Mouse (Mus musculus) midbrain, postnatal 0 days (tissue): ENCODE measurements at regions not wholly inside any gene's neighbourhood (a gene's known extent, or its start where the extent isn't known, plus 50 kb on each side); places are given as distances from the start of the nearest gene placed in this dataset.

ENCODE experiments used
- ATAC-seq: fragments of 200-750 bp; cut with Nextera tagmentation; 2 replicates; pipeline ENCODE4 v1.8.0; 2017; ENCODE audit warnings: moderate number of reproducible peaks, mild to moderate bottlenecking, moderate TSS enrichment, moderate library complexity; ENCODE audit not compliant: low FRiP score
- DNase-seq: peaks from one replicate; pipeline ENCODE4 v3.0.0-alpha.2; 2015; ENCODE audit warnings: low spot score
- H3K27ac ChIP-seq: fragments of 300-500 bp; sonication (generic); 2 replicates; pipeline ENCODE4 v1.5.1; 2014; ENCODE audit warnings: low read depth, mild to moderate bottlenecking, low read length, mixed read lengths
- H3K27me3 ChIP-seq: fragments of 300-500 bp; sonication (generic); 2 replicates; pipeline ENCODE4 v1.6.1; 2014; ENCODE audit warnings: low read length, control low read depth, mixed read lengths; ENCODE audit not compliant: insufficient read depth
- H3K36me3 ChIP-seq: fragments of 300-500 bp; sonication (generic); 2 replicates; pipeline ENCODE4 v1.6.1; 2014; ENCODE audit warnings: low read length, control low read depth, mixed read lengths; ENCODE audit not compliant: insufficient read depth
- H3K4me1 ChIP-seq: fragments of 300-500 bp; sonication (generic); 2 replicates; pipeline ENCODE4 v1.6.1; 2014; ENCODE audit warnings: mild to moderate bottlenecking, control low read depth, antibody characterized with exemption, low read length, mixed read lengths; ENCODE audit not compliant: insufficient read depth
- H3K4me2 ChIP-seq: fragments of 300-500 bp; sonication (generic); 2 replicates; pipeline ENCODE4 v1.6.1; 2014; ENCODE audit warnings: low read depth, mild to moderate bottlenecking, low read length, mixed read lengths; ENCODE audit not compliant: poor library complexity, severe bottlenecking
- H3K4me3 ChIP-seq: fragments of 300-500 bp; sonication (generic); 2 replicates; pipeline ENCODE4 v1.5.1; 2014; ENCODE audit warnings: low read depth, mild to moderate bottlenecking, low read length, moderate library complexity
- H3K9ac ChIP-seq: fragments of 300-500 bp; sonication (generic); replicated peaks from 2 replicates; pipeline ENCODE4 v1.6.1; 2014; ENCODE audit warnings: mild to moderate bottlenecking, low read length, moderate library complexity, mixed read lengths; ENCODE audit not compliant: poor library complexity, severe bottlenecking
- H3K9me3 ChIP-seq: fragments of 300-500 bp; sonication (generic); 2 replicates; pipeline ENCODE4 v1.6.1; 2016; ENCODE audit warnings: low read length, control low read depth
- CTCF ChIP-seq: IDR thresholded peaks from 2 replicates; pipeline ENCODE4 v1.5.1; 2016; ENCODE audit warnings: antibody characterized with exemption, mild to moderate bottlenecking
- WGBS: fragments of 180-500 bp; shearing (Covaris S2); extraction: QIAGEN DNeasy Blood & Tissue Kit; methylation state at CpG from one replicate; pipeline ENCODE4 v1.1.7; 2014; 5-methylcytosine and 5-hydroxymethylcytosine counted together

- no peak for ATAC-seq
- Histone ChIP-seq H3K4me1 (no peaks in the 10 kb centered on the region), H3K27ac (no peak overlapping the region), H3K9me3 (no peaks in the 10 kb centered on the region), H3K4me2 (no peak overlapping the region), H3K27me3 (no peaks in the 10 kb centered on the region), H3K36me3 (no peaks in the 10 kb centered on the region), H3K9ac (no peak overlapping the region), H3K4me3 (no peak overlapping the region)
- 89% methylated on average over 2 of the region's 2 CpGs for WGBS
- no peak for DNase-seq
- TF ChIP-seq CTCF = no peak
These were observed 115.8 kb downstream of the Lnpk start for GRCm38 (mm10) chr2:74463407-74463806.

- no peaks in the 10 kb centered on the region for H3K36me3 ChIP-seq
- no peak overlapping the region for H3K9ac ChIP-seq
- H3K27me3 ChIP-seq = no peaks in the 10 kb centered on the region
- ATAC-seq (no peak), DNase-seq (no peak)
- H3K9me3 ChIP-seq = no peaks in the 10 kb centered on the region
- H3K4me3 ChIP-seq = no peak overlapping the region
- H3K4me1 ChIP-seq = no peaks in the 10 kb centered on the region
- no peak overlapping the region for H3K4me2 ChIP-seq
- H3K27ac ChIP-seq = no peak overlapping the region
- WGBS = 66% methylated on average over 11 of the region's 11 CpGs
- TF ChIP-seq CTCF = no peak
These were observed 117.9 kb downstream of the Lnpk start for GRCm38 (mm10) chr2:74461211-74461844.

GRCm38 (mm10) chr2:74454431-74454830 lies 124.8 kb downstream of the Lnpk start:
- H3K9me3 ChIP-seq = no peaks in the 10 kb centered on the region
- 85% methylated on average over 4 of the region's 4 CpGs for WGBS
- ATAC-seq (no peak), DNase-seq (no peak)
- no peak for TF ChIP-seq CTCF
- no peak overlapping the region for H3K4me2 ChIP-seq
- H3K4me1 ChIP-seq = peaks cover 9% of the 10 kb centered on the region; the same call in 1 of the 2 replicates
- no peaks in the 10 kb centered on the region for H3K27me3 ChIP-seq
- H3K9ac ChIP-seq = no peak overlapping the region
- H3K27ac ChIP-seq = no peak overlapping the region
- H3K4me3 ChIP-seq = no peak overlapping the region
- H3K36me3 ChIP-seq = no peaks in the 10 kb centered on the region

- Histone ChIP-seq H3K4me1 (peaks cover 9% of the 10 kb centered on the region; the same call in 1 of the 2 replicates), H3K4me2 (no peak overlapping the region), H3K4me3 (no peak overlapping the region), H3K9me3 (no peaks in the 10 kb centered on the region), H3K36me3 (no peaks in the 10 kb centered on the region), H3K27me3 (no peaks in the 10 kb centered on the region), H3K9ac (no peak overlapping the region), H3K27ac (no peak overlapping the region)
- no peak for TF ChIP-seq CTCF
- no peak for ATAC-seq
- WGBS = 95% methylated on average over 1 of the region's 1 CpGs
- no peak for DNase-seq
These were observed 126.6 kb downstream of the Lnpk start for GRCm38 (mm10) chr2:74452679-74453078.

GRCm38 (mm10) chr2:74451578-74451977 lies 127.7 kb downstream of the Lnpk start:
- H3K4me2 ChIP-seq = peak overlapping the region; percentile 29
- H3K9ac ChIP-seq = 0 out of 2 replicates have a peak overlapping the region, but pooled peaks have one; percentile 36
- no peak overlapping the region for H3K4me3 ChIP-seq
- H3K36me3 ChIP-seq = no peaks in the 10 kb centered on the region
- WGBS = 19% methylated on average over 6 of the region's 6 CpGs
- 0 out of 2 replicates have a peak overlapping the region, but pooled peaks have one; percentile 26 for H3K27ac ChIP-seq
- no peaks in the 10 kb centered on the region for H3K27me3 ChIP-seq
- H3K4me1 ChIP-seq = peaks cover 9% of the 10 kb centered on the region; the same call in 1 of the 2 replicates
- TF ChIP-seq CTCF = no peak
- no peaks in the 10 kb centered on the region for H3K9me3 ChIP-seq
- peak; percentile 65; the same call in 1 of the 2 replicates for ATAC-seq
- peak; percentile 46 for DNase-seq

GRCm38 (mm10) chr2:74451038-74451437 lies 128.2 kb downstream of the Lnpk start:
- 0 out of 2 replicates have a peak overlapping the region, but pooled peaks have one; percentile 26 for H3K27ac ChIP-seq
- no peaks in the 10 kb centered on the region for H3K9me3 ChIP-seq
- H3K4me3 ChIP-seq = no peak overlapping the region
- peak overlapping the region; percentile 29 for H3K4me2 ChIP-seq
- ATAC-seq (peak; percentile 63), DNase-seq (peak; percentile 64)
- no peak for TF ChIP-seq CTCF
- peaks cover 9% of the 10 kb centered on the region; the same call in 1 of the 2 replicates for H3K4me1 ChIP-seq
- 15% methylated on average over 4 of the region's 4 CpGs for WGBS
- H3K27me3 ChIP-seq = no peaks in the 10 kb centered on the region
- no peaks in the 10 kb centered on the region for H3K36me3 ChIP-seq
- 0 out of 2 replicates have a peak overlapping the region, but pooled peaks have one; percentile 36 for H3K9ac ChIP-seq
